Mouse (Mus musculus): ENCODE measurements at regions not wholly inside any gene's neighbourhood (a gene's known extent, or its start where the extent isn't known, plus 50 kb on each side); places are given as distances from the start of the nearest gene placed in this dataset.

- no peak for TF ChIP-seq POLR2A (IDR thresholded peaks at IDR 0.05; ENCODE audit: extremely low read depth, insufficient read depth, low read length)
- TF ChIP-seq CTCF (IDR thresholded peaks at IDR 0.05; ENCODE audit: extremely low read depth, insufficient read depth, low read length): no peak
Observed at GRCm38 (mm10) chr2:84066785-84067526, 76.6 kb downstream of the Gm13691 start.
